Mouse (Mus musculus) lung, adult 2 months (tissue): ENCODE data around the gene Barhl1.

ENCODE experiments used
- CTCF ChIP-seq: fragments of 200-500 bp; IDR thresholded peaks from 2 replicates; pipeline ENCODE4 v1.5.1; 2011; ENCODE audit warnings: mild to moderate bottlenecking, low read length, control low read depth; ENCODE audit not compliant: insufficient read depth
- POLR2A ChIP-seq: fragments of 200-500 bp; IDR thresholded peaks from 2 replicates; pipeline ENCODE4 v1.6.1; 2011; ENCODE audit warnings: low read depth, mild to moderate bottlenecking, control low read depth, low read length, borderline replicate concordance; ENCODE audit errors: extremely low read depth

DNA sequence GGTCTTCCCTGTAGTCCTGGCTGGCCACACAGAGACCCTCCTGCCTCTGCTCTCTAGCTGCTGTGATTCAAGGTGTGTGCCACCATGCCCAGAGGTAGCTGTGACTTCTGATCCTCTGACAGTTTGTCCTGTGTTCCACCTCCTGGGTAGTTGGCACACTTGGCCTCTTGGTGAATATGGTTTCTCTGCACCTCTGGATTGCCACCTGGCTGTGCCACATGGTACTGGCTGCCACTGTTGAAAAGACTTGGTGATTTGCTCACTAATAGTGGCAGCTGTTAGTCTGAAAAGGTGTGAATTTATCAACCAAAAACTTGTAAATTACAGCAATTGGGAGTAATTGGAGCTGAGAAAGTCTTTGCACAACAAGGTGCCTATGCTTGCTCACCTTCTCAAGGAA is 52.6 kb downstream of the Barhl1 start:
- TF ChIP-seq POLR2A (no peak), CTCF (0 out of 2 replicates have a peak, but pooled peaks have one; percentile 10)
